Mouse (Mus musculus) ES-Bruce4 (cell line): ENCODE measurements at regions not wholly inside any gene's neighbourhood (a gene's known extent, or its start where the extent isn't known, plus 50 kb on each side); places are given as distances from the start of the nearest gene placed in this dataset.

ENCODE experiments used
- H3K27ac ChIP-seq: 2 replicates; pipeline ENCODE4 v1.5.1; 2012; ENCODE audit warnings: low read length, inconsistent platforms; ENCODE audit not compliant: insufficient read depth
- H3K27me3 ChIP-seq: 2 replicates; pipeline ENCODE4 v1.6.1; 2012; ENCODE audit warnings: mild to moderate bottlenecking, low read length, inconsistent platforms; ENCODE audit not compliant: control insufficient read depth, poor library complexity, insufficient read depth, severe bottlenecking
- H3K36me3 ChIP-seq: 2 replicates; pipeline ENCODE4 v1.6.1; 2012; ENCODE audit warnings: inconsistent platforms, mild to moderate bottlenecking, low read length, moderate library complexity; ENCODE audit not compliant: control insufficient read depth, poor library complexity, insufficient read depth, severe bottlenecking
- H3K4me1 ChIP-seq: one replicate; pipeline ENCODE4 v1.8.1; 2011; ENCODE audit warnings: low read length; ENCODE audit not compliant: control insufficient read depth, insufficient read depth
- H3K4me3 ChIP-seq: 2 replicates; pipeline ENCODE4 v1.5.1; 2011; ENCODE audit warnings: low read depth, mild to moderate bottlenecking, low read length
- H3K9ac ChIP-seq: 2 replicates; pipeline ENCODE4 v1.6.1; 2012; ENCODE audit warnings: low read depth, mild to moderate bottlenecking, inconsistent platforms; ENCODE audit not compliant: poor library complexity, severe bottlenecking
- H3K9me3 ChIP-seq: replicated peaks from 2 replicates; pipeline ENCODE4 v1.6.1; 2012; ENCODE audit warnings: mild to moderate bottlenecking, low read length, inconsistent platforms; ENCODE audit not compliant: control insufficient read depth, poor library complexity, insufficient read depth, severe bottlenecking
- CTCF ChIP-seq: IDR thresholded peaks from one replicate; pipeline ENCODE4 v1.8.1; 2011; ENCODE audit warnings: low read depth, low read length
- EP300 ChIP-seq: IDR thresholded peaks from 2 replicates; pipeline ENCODE4 v1.6.1; 2011; ENCODE audit warnings: low read depth, low read length; ENCODE audit not compliant: insufficient read depth
- POLR2A ChIP-seq: IDR thresholded peaks from one replicate; pipeline ENCODE4 v1.8.1; 2011; ENCODE audit warnings: low read length; ENCODE audit not compliant: insufficient read depth

DNA sequence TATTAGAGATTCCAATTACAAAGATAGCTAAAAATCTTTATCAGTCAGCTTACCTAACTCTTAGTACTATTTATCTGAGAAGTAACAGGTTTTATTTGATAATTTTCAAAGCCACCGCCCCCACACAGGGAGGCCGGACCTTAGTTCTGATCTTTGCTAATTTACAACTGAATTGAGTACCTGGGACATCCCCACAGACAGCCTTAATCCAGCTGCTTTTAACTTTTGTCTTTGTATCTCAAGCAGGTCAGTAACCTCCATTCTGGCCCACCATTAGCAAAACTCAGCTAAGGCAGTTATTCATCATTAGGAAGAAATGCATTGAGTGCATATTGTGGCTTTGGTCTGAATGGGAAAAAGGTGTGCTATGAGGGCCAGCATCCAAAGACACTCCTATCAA, 189.4 kb downstream of the Tpm3-rs7 start:
- Histone ChIP-seq H3K9me3 (no peaks in the 10 kb centered on the region), H3K27ac (0 out of 2 replicates have a peak overlapping the region, but pooled peaks have one; percentile 57), H3K4me3 (no peak overlapping the region), H3K27me3 (no peaks in the 10 kb centered on the region), H3K36me3 (no peaks in the 10 kb centered on the region), H3K9ac (no peak overlapping the region), H3K4me1 (no peaks in the 10 kb centered on the region)
- TF ChIP-seq EP300: no peak
- no peak for TF ChIP-seq CTCF
- no peak for TF ChIP-seq POLR2A
